Mouse (Mus musculus) liver, embryonic 12.5 days (tissue): ENCODE data around the gene Stam. TPM values are rescaled to one million over a fixed set of nuclear protein-coding genes. Genes with fewer than 3 reads are reported as not detected.
A peak's percentile ranks its signal among the peaks of the same experiment; 100 is the strongest.
"Not testable (repeated sequence)": the region's sequence is repeated elsewhere in the genome, so short reads cannot be mapped to it uniquely, and the experiment has no call there.

Experiments used
- ATAC-seq: fragments of 200-750 bp; cut with Nextera tagmentation; 2 replicates; pipeline ENCODE4 v1.8.0; 2017; ENCODE audit warnings: moderate number of reproducible peaks, mild to moderate bottlenecking, moderate library complexity
- H3K27ac ChIP-seq: fragments of 300-500 bp; sonication (generic); 2 replicates; pipeline ENCODE4 v1.5.1; 2016; ENCODE audit warnings: mild to moderate bottlenecking
- H3K27me3 ChIP-seq: fragments of 300-500 bp; sonication (generic); replicated peaks from 2 replicates; pipeline ENCODE4 v1.6.1; 2016; ENCODE audit warnings: mild to moderate bottlenecking, moderate library complexity
- H3K36me3 ChIP-seq: fragments of 300-500 bp; sonication (generic); 2 replicates; pipeline ENCODE4 v1.6.1; 2016; ENCODE audit warnings: mild to moderate bottlenecking, moderate library complexity
- H3K4me1 ChIP-seq: fragments of 300-500 bp; sonication (generic); 2 replicates; pipeline ENCODE4 v1.6.1; 2016
- H3K4me2 ChIP-seq: fragments of 300-500 bp; sonication (generic); 2 replicates; pipeline ENCODE4 v1.6.1; 2016; ENCODE audit warnings: mild to moderate bottlenecking, moderate library complexity
- H3K4me3 ChIP-seq: fragments of 300-500 bp; sonication (generic); 2 replicates; pipeline ENCODE4 v1.5.1; 2016; ENCODE audit warnings: mild to moderate bottlenecking, moderate library complexity
- H3K9ac ChIP-seq: fragments of 300-500 bp; sonication (generic); 2 replicates; pipeline ENCODE4 v1.6.1; 2016; ENCODE audit warnings: mild to moderate bottlenecking, moderate library complexity
- H3K9me3 ChIP-seq: fragments of 300-500 bp; sonication (generic); replicated peaks from 2 replicates; pipeline ENCODE4 v1.6.1; 2016; ENCODE audit warnings: mild to moderate bottlenecking, moderate library complexity
- WGBS: fragments of 180-500 bp; shearing (Covaris S2); methylation state at CpG from one replicate; pipeline ENCODE4 v1.1.7; 2016; ENCODE audit not compliant: insufficient replicate concordance; 5-methylcytosine and 5-hydroxymethylcytosine counted together
- polyA plus RNA-seq: library from polyadenylated mRNA; unstranded; fragments of >200 nt; fragmentation: Nextera tagmentation; extraction: Ambion mirVana; gene quantifications from 2 replicates; pipeline ENCODE4 v1.2.1, GENCODE M21; 2016

The Stam gene
- polyA plus RNA-seq, 1 experiment from 2014 or later, result 33.7 TPM

- ATAC-seq, result no peak
- no peak overlapping the region for H3K27ac ChIP-seq
- no peaks in the 10 kb centered on the region for H3K27me3 ChIP-seq
- no peak overlapping the region for H3K4me2 ChIP-seq
- no peak overlapping the region for H3K9ac ChIP-seq
- 66% methylated on average over 2 of the region's 2 CpGs for WGBS
- no peaks in the 10 kb centered on the region for H3K36me3 ChIP-seq
- no peaks in the 10 kb centered on the region for H3K9me3 ChIP-seq
- peaks cover 16% of the 10 kb centered on the region for H3K4me1 ChIP-seq
- H3K4me3 ChIP-seq, result no peak overlapping the region
Observed at GRCm38 (mm10) chr2:14065704-14066650, 7.9 kb upstream of the Stam start.

GRCm38 (mm10) chr2:14069027-14069426 lies 4.9 kb upstream of the Stam start:
- Histone ChIP-seq H3K9me3 (no peaks in the 10 kb centered on the region), H3K4me1 (peaks cover 27% of the 10 kb centered on the region), H3K4me2 (no peak overlapping the region), H3K36me3 (no peaks in the 10 kb centered on the region), H3K9ac (no peak overlapping the region), H3K27me3 (no peaks in the 10 kb centered on the region), H3K27ac (no peak overlapping the region), H3K4me3 (no peak overlapping the region)
- WGBS, result 26% methylated on average over 2 of the region's 2 CpGs
- ATAC-seq, result no peak

GRCm38 (mm10) chr2:14070466-14070865 lies 3.4 kb upstream of the Stam start:
- no peak for ATAC-seq
- H3K27me3 ChIP-seq, result no peaks in the 10 kb centered on the region
- no peak overlapping the region for H3K27ac ChIP-seq
- H3K36me3 ChIP-seq, result no peaks in the 10 kb centered on the region
- no peak overlapping the region for H3K9ac ChIP-seq
- H3K4me2 ChIP-seq, result no peak overlapping the region
- H3K4me1 ChIP-seq, result peaks cover 36% of the 10 kb centered on the region
- no peaks in the 10 kb centered on the region for H3K9me3 ChIP-seq
- no peak overlapping the region for H3K4me3 ChIP-seq
- WGBS, result 71% methylated on average over 8 of the region's 8 CpGs

- Histone ChIP-seq H3K4me3 (peak overlapping the region; percentile 94), H3K4me2 (peak overlapping the region; percentile 80), H3K9ac (peak overlapping the region; percentile 96), H3K36me3 (no peaks in the 10 kb centered on the region), H3K4me1 (peaks cover 46% of the 10 kb centered on the region), H3K9me3 (no peaks in the 10 kb centered on the region), H3K27ac (peak overlapping the region; percentile 100), H3K27me3 (no peaks in the 10 kb centered on the region)
- no peak for ATAC-seq
- WGBS, result 11% methylated on average over 8 of the region's 8 CpGs
Observed at GRCm38 (mm10) chr2:14073008-14073361, 913 bp upstream of the Stam start.

- Histone ChIP-seq H3K9ac (peak overlapping the region; percentile 96), H3K27me3 (no peaks in the 10 kb centered on the region), H3K9me3 (no peaks in the 10 kb centered on the region), H3K4me1 (peaks cover 40% of the 10 kb centered on the region), H3K36me3 (no peaks in the 10 kb centered on the region), H3K4me3 (peak overlapping the region; percentile 94), H3K27ac (peak overlapping the region; percentile 100), H3K4me2 (peak overlapping the region; percentile 80)
- under 1% methylated on average over 36 of the region's 38 CpGs for WGBS
- ATAC-seq, result no peak
Observed at GRCm38 (mm10) chr2:14074221-14074901, 463 bp downstream of the Stam start.

GRCm38 (mm10) chr2:14078527-14078926 lies 4.6 kb downstream of the Stam start:
- ATAC-seq, result not testable (repeated sequence)

GRCm38 (mm10) chr2:14100533-14100932 lies 26.6 kb downstream of the Stam start:
- no peak overlapping the region for H3K27ac ChIP-seq
- no peaks in the 10 kb centered on the region for H3K27me3 ChIP-seq
- no peak overlapping the region for H3K4me2 ChIP-seq
- peaks cover 19% of the 10 kb centered on the region for H3K36me3 ChIP-seq
- no peak overlapping the region for H3K9ac ChIP-seq
- ATAC-seq, result no peak
- H3K4me1 ChIP-seq, result no peaks in the 10 kb centered on the region
- no peak overlapping the region for H3K4me3 ChIP-seq
- H3K9me3 ChIP-seq, result no peaks in the 10 kb centered on the region

More at GRCm38 (mm10) chr2:14078527-14078926, 4.6 kb downstream of the Stam start:
- WGBS, result 44% methylated on average over 9 of the region's 9 CpGs
- H3K9me3 ChIP-seq, H3K9ac ChIP-seq, H3K27ac ChIP-seq, H3K27me3 ChIP-seq, H3K36me3 ChIP-seq, H3K4me2 ChIP-seq, H3K4me3 ChIP-seq: not testable (repeated sequence)
- H3K4me1 ChIP-seq, result peaks cover 19% of the 10 kb centered on the region

GRCm38 (mm10) chr2:14102603-14103002 lies 28.7 kb downstream of the Stam start:
- Histone ChIP-seq H3K4me1 (no peaks in the 10 kb centered on the region), H3K9ac (no peak overlapping the region), H3K27me3 (no peaks in the 10 kb centered on the region), H3K27ac (no peak overlapping the region), H3K36me3 (peaks cover 16% of the 10 kb centered on the region), H3K4me2 (no peak overlapping the region), H3K9me3 (no peaks in the 10 kb centered on the region), H3K4me3 (no peak overlapping the region)
- WGBS, result 88% methylated on average over 2 of the region's 2 CpGs
- no peak for ATAC-seq

GRCm38 (mm10) chr2:14103924-14104323 lies 30.0 kb downstream of the Stam start:
- no peak overlapping the region for H3K27ac ChIP-seq
- no peaks in the 10 kb centered on the region for H3K27me3 ChIP-seq
- 90% methylated on average over 1 of the region's 1 CpGs for WGBS

GRCm38 (mm10) chr2:14107673-14108072 lies 33.8 kb downstream of the Stam start:
- H3K36me3 ChIP-seq, result peaks cover 18% of the 10 kb centered on the region
- no peaks in the 10 kb centered on the region for H3K9me3 ChIP-seq
- ATAC-seq, result no peak
- no peak overlapping the region for H3K27ac ChIP-seq
- no peak overlapping the region for H3K4me2 ChIP-seq
- no peaks in the 10 kb centered on the region for H3K4me1 ChIP-seq
- no peaks in the 10 kb centered on the region for H3K27me3 ChIP-seq
- H3K9ac ChIP-seq, result no peak overlapping the region
- H3K4me3 ChIP-seq, result no peak overlapping the region
- 79% methylated on average over 3 of the region's 3 CpGs for WGBS

More at GRCm38 (mm10) chr2:14103924-14104323, 30.0 kb downstream of the Stam start:
- Histone ChIP-seq H3K4me2 (no peak overlapping the region), H3K9ac (no peak overlapping the region), H3K4me1 (no peaks in the 10 kb centered on the region), H3K36me3 (peaks cover 20% of the 10 kb centered on the region), H3K4me3 (no peak overlapping the region), H3K9me3 (no peaks in the 10 kb centered on the region)
- ATAC-seq, result no peak

GRCm38 (mm10) chr2:14126387-14126786 lies 52.5 kb downstream of the Stam start:
- H3K4me2 ChIP-seq, result no peak overlapping the region
- no peak overlapping the region for H3K4me3 ChIP-seq
- no peak overlapping the region for H3K9ac ChIP-seq
- H3K4me1 ChIP-seq, result no peaks in the 10 kb centered on the region
- H3K36me3 ChIP-seq, result peaks cover 38% of the 10 kb centered on the region
- no peaks in the 10 kb centered on the region for H3K27me3 ChIP-seq
- H3K9me3 ChIP-seq, result no peaks in the 10 kb centered on the region
- 77% methylated on average over 6 of the region's 6 CpGs for WGBS
- no peak overlapping the region for H3K27ac ChIP-seq
- ATAC-seq, result no peak

- peaks cover 51% of the 10 kb centered on the region for H3K36me3 ChIP-seq
- ATAC-seq, result no peak
- H3K27me3 ChIP-seq, result no peaks in the 10 kb centered on the region
- no peak overlapping the region for H3K27ac ChIP-seq
- no peak overlapping the region for H3K4me2 ChIP-seq
- H3K9me3 ChIP-seq, result no peaks in the 10 kb centered on the region
- H3K4me3 ChIP-seq, result no peak overlapping the region
- WGBS, result 77% methylated on average over 3 of the region's 3 CpGs
- no peak overlapping the region for H3K9ac ChIP-seq
- no peaks in the 10 kb centered on the region for H3K4me1 ChIP-seq
Observed at GRCm38 (mm10) chr2:14127629-14128028, 53.7 kb downstream of the Stam start.
